Comparison of ENCODE assay signal across 21 mouse cellular contexts in genomic region chr4:123413876-123414275, GRCm38 (mm10).
A peak's percentile ranks its signal among the peaks of the same experiment; 100 is the strongest.
DNase-seq lines count a peak whose midpoint lies in the region; ATAC-seq and TF ChIP-seq lines count a peak whose summit lies in the region.
"Had no signal": no experiment of that assay in that cellular context is flagged by ENCODE, and none has a peak within 500 bp of the region (broad histone marks: within the 10 kb centered on the region; RNA-seq: fewer than 3 reads in every experiment).

No protein-coding gene starts in this region.

- no peak overlapping the region for H3K4me2 ChIP-seq in heart, embryonic 12.5 days
- no peak overlapping the region for H3K4me2 ChIP-seq in lung, embryonic 14.5 days
- no peak overlapping the region for H3K4me2 ChIP-seq in limb, embryonic 15.5 days
- no peak overlapping the region for H3K4me2 ChIP-seq in hindbrain, embryonic 13.5 days
- H3K4me2 ChIP-seq: hindbrain, embryonic 14.5 days; midbrain, embryonic 11.5 days had no signal

- H3K9me3 ChIP-seq in heart, embryonic 12.5 days (replicated peaks), result no peaks in the 10 kb centered on the region
- H3K9me3 ChIP-seq in lung, embryonic 14.5 days (ENCODE audit: low read depth, low read length), result no peaks in the 10 kb centered on the region
- no peaks in the 10 kb centered on the region for H3K9me3 ChIP-seq in limb, embryonic 15.5 days
- H3K9me3 ChIP-seq in hindbrain, embryonic 13.5 days, result no peaks in the 10 kb centered on the region

- no peak for DNase-seq in heart, postnatal 36 days
- DNase-seq in lung, embryonic 14.5 days, result peak; percentile 56
- no peak for DNase-seq in lung, postnatal 25 days (ENCODE audit: low spot score)
- DNase-seq in adrenal gland, adult 18-20 months (ENCODE audit: low spot score in 2 of 2), result no peak
- DNase-seq: adrenal gland, postnatal 25 days; cerebellum, adult 9-11 months; embryo, embryonic 11 days; gastrocnemius, postnatal 14 days; kidney, adult 11 months; kidney, postnatal 4 days; layer of hippocampus, postnatal 36 days; lung, postnatal 4 days; retina, postnatal 1 day; thymus, postnatal 14 days had no signal

- no peaks in the 10 kb centered on the region for H3K27me3 ChIP-seq in heart, embryonic 12.5 days (replicated peaks)
- H3K27me3 ChIP-seq in lung, embryonic 14.5 days (ENCODE audit: insufficient read depth, low read length), result no peaks in the 10 kb centered on the region
- H3K27me3 ChIP-seq in limb, embryonic 15.5 days, result no peaks in the 10 kb centered on the region
- H3K27me3 ChIP-seq in hindbrain, embryonic 13.5 days, result no peaks in the 10 kb centered on the region

- peaks cover 6% of the 10 kb centered on the region for H3K36me3 ChIP-seq in heart, embryonic 12.5 days
- peaks cover 6% of the 10 kb centered on the region; the same call in 1 of the 2 replicates for H3K36me3 ChIP-seq in lung, embryonic 14.5 days (ENCODE audit: insufficient read depth)
- peaks cover 5% of the 10 kb centered on the region; the same call in 1 of the 2 replicates for H3K36me3 ChIP-seq in limb, embryonic 15.5 days
- H3K36me3 ChIP-seq in hindbrain, embryonic 13.5 days, result no peaks in the 10 kb centered on the region

- ATAC-seq in heart, embryonic 12.5 days (ENCODE audit: insufficient number of reproducible peaks, low FRiP score), result no peak
- no peak for ATAC-seq in lung, embryonic 14.5 days (ENCODE audit: insufficient read depth)
- no peak for ATAC-seq in limb, embryonic 15.5 days (ENCODE audit: insufficient number of reproducible peaks, low FRiP score, low TSS enrichment, low read depth)
- no peak for ATAC-seq in hindbrain, embryonic 13.5 days (ENCODE audit: low FRiP score)
- ATAC-seq: CD4-positive, CD25-positive, alpha-beta regulatory T cell, adult 4 months had no signal

- WGBS in heart, embryonic 12.5 days, result 13% methylated on average over 2 of the region's 2 CpGs
- WGBS in lung, embryonic 14.5 days, result 21% methylated on average over 2 of the region's 2 CpGs
- WGBS in limb, embryonic 15.5 days, result 24% methylated on average over 2 of the region's 2 CpGs
- 77% methylated on average over 2 of the region's 2 CpGs for WGBS in hindbrain, embryonic 13.5 days

- H3K4me1 ChIP-seq in heart, embryonic 12.5 days (replicated peaks), result peaks cover 48% of the 10 kb centered on the region
- H3K4me1 ChIP-seq in lung, embryonic 14.5 days (ENCODE audit: insufficient read depth), result peaks cover 15% of the 10 kb centered on the region
- H3K4me1 ChIP-seq in brown adipose tissue, adult 24 weeks (ENCODE audit: control insufficient read depth, insufficient read depth, insufficient read length, low read length), result peaks cover 23% of the 10 kb centered on the region
- H3K4me1 ChIP-seq in limb, embryonic 15.5 days, result peaks cover 40% of the 10 kb centered on the region
- H3K4me1 ChIP-seq in hindbrain, embryonic 13.5 days (replicated peaks), result peaks cover 32% of the 10 kb centered on the region

- no peak for TF ChIP-seq CTCF in lung, embryonic 14.5 days (IDR thresholded peaks at IDR 0.05; ENCODE audit: low read depth)

- no peak overlapping the region for H3K4me3 ChIP-seq in heart, embryonic 12.5 days
- no peak overlapping the region for H3K4me3 ChIP-seq in lung, embryonic 14.5 days (ENCODE audit: low read depth, low read length)
- H3K4me3 ChIP-seq in brown adipose tissue, adult 24 weeks (ENCODE audit: insufficient read depth, low read depth, low read length), result no peak overlapping the region
- H3K4me3 ChIP-seq in limb, embryonic 15.5 days, result no peak overlapping the region
- no peak overlapping the region for H3K4me3 ChIP-seq in hindbrain, embryonic 13.5 days

- H3K27ac ChIP-seq in heart, embryonic 12.5 days (ENCODE audit: poor library complexity, severe bottlenecking), result peak overlapping the region; percentile 80
- H3K27ac ChIP-seq in lung, embryonic 14.5 days (ENCODE audit: low read depth), result peak overlapping the region; percentile 71
- H3K27ac ChIP-seq in brown adipose tissue, adult 24 weeks (replicated peaks; ENCODE audit: low read depth, low read length), result peak overlapping the region; percentile 82
- H3K27ac ChIP-seq in limb, embryonic 15.5 days, result peak overlapping the region; percentile 98
- no peak overlapping the region for H3K27ac ChIP-seq in hindbrain, embryonic 13.5 days
- H3K27ac ChIP-seq: hindbrain, embryonic 14.5 days had no signal

- H3K9ac ChIP-seq in heart, embryonic 12.5 days, result no peak overlapping the region
- no peak overlapping the region for H3K9ac ChIP-seq in lung, embryonic 14.5 days
- H3K9ac ChIP-seq in limb, embryonic 15.5 days, result no peak overlapping the region
- H3K9ac ChIP-seq in hindbrain, embryonic 13.5 days, result no peak overlapping the region
- H3K9ac ChIP-seq: hindbrain, embryonic 14.5 days had no signal

- intact Hi-C loops in heart, postnatal 36 days (cut with DNase I), result loop anchor here (2.0 to 5.0 kb wide), 5 partner anchors 13 to 493 kb away; no protein-coding TSS in a partner anchor
